Mouse (Mus musculus): ENCODE results near the gene Neil1. TPM values are rescaled to one million over a fixed set of nuclear protein-coding genes. Genes with fewer than 3 reads are reported as not detected.

Neil1 gene
- total RNA-seq, 4 experiments from 2014 or later, result 10.7 to 16.6 (median 13.7) TPM

- DNase-seq, result no peak
Measured at GRCm38 (mm10) chr9:57138507-57138906, 9.6 kb downstream of the Neil1 start.

GRCm38 (mm10) chr9:57137777-57138176 lies 10.3 kb downstream of the Neil1 start:
- no peak for DNase-seq

- DNase-seq, result no peak
Measured at GRCm38 (mm10) chr9:57137246-57137645, 10.9 kb downstream of the Neil1 start.

GRCm38 (mm10) chr9:57130577-57131433 lies 17.3 kb downstream of the Neil1 start, which contains the start of gene Man2c1:
TSS of gene Man2c1 (plus strand) at chr9:57130690.
- peak; percentile 90 for DNase-seq

GRCm38 (mm10) chr9:57129641-57130040 lies 18.5 kb downstream of the Neil1 start:
- DNase-seq, result no peak

- no peak for DNase-seq
Measured at GRCm38 (mm10) chr9:57117261-57117755, 30.8 kb downstream of the Neil1 start.

Other genes with a start within 250 kb of the Neil1 start
- gene Snx33, start 219.9 kb downstream of the Neil1 start, total RNA-seq (2022), result 10 to 100 TPM; 31.4 to 52.0 (median 39.9) TPM
- 100 to 1,000 TPM; 102 to 128 (median 114) TPM for gene Imp3, start 210.8 kb downstream of the Neil1 start, total RNA-seq (2022)
- gene Snupn, start 197.4 kb downstream of the Neil1 start, total RNA-seq (2022), result 10 to 100 TPM; 16.2 to 20.6 (median 17.2) TPM
- 10 to 100 TPM; 54.2 to 57.3 (median 56.7) TPM for gene Ptpn9, start 153.4 kb downstream of the Neil1 start, total RNA-seq (2022)
- 10 to 100 TPM; 43.5 to 69.7 (median 66.9) TPM for gene Sin3a, start 76.3 kb downstream of the Neil1 start, total RNA-seq (2022)
- 100 to 1,000 TPM; 138 to 208 (median 173) TPM for gene Man2c1, start 17.6 kb downstream of the Neil1 start, total RNA-seq (2022)
- 10 to 100 TPM; 65.5 to 89.4 (median 70.9) TPM for gene Commd4, start 10.0 kb upstream of the Neil1 start, total RNA-seq (2022)
- gene Trcg1, start 88.3 kb upstream of the Neil1 start, total RNA-seq (2022), result not detected
- gene 1700017B05Rik, start 114.3 kb upstream of the Neil1 start, total RNA-seq (2022), result 10 to 100 TPM; 41.3 to 76.8 (median 50.9) TPM